8 mouse cellular contexts compared by ENCODE assay signal in the genomic region with DNA sequence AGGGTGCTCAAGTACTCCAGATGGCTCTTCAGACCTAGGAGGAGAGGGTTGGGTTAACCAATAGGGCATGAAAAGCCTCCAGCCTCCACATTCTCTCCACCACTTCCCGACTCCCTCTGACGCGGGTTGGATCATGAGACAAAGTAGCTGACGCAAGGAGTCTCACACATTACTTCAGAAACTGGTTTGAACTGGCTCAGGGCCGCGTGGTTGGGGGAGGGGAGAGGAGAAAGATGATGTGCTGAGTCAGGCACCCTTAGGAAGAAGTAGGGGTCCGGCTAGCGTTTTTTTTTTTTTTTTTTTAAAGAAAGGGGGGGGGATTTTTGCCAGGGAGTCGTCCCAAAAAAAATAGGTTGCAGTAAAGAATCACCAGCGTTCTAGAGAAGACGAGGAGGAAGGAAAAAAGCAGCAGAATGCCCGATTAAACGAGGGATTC. TPM values are rescaled to one million over a fixed set of nuclear protein-coding genes. Genes with fewer than 3 reads are reported as not detected.
DNase-seq lines count a peak whose midpoint lies in the region; ATAC-seq and TF ChIP-seq lines count a peak whose summit lies in the region.

No protein-coding gene starts in this region.

- H3K4me2 ChIP-seq in forebrain, postnatal 0 days (ENCODE audit: low read depth), result peak overlapping the region; percentile 74

- 4% methylated on average over 13 of the region's 13 CpGs for WGBS in cerebellum, adult 2 months
- WGBS in forebrain, postnatal 0 days, result under 1% methylated on average over 13 of the region's 13 CpGs

- H3K27ac ChIP-seq in cerebellum, adult 2 months (ENCODE audit: insufficient read depth, low read length), result no peak overlapping the region
- peak overlapping the region; percentile 97 for H3K27ac ChIP-seq in forebrain, postnatal 0 days (ENCODE audit: low read depth, low read length)

- ATAC-seq in forebrain, postnatal 0 days, result peak; percentile 88

- H3K9me3 ChIP-seq in forebrain, postnatal 0 days (ENCODE audit: low read length), result no peaks in the 10 kb centered on the region

- peak overlapping the region; percentile 88 for H3K9ac ChIP-seq in forebrain, postnatal 0 days

- TF ChIP-seq CTCF in cerebellum, adult 2 months (IDR thresholded peaks at IDR 0.05; ENCODE audit: borderline replicate concordance, insufficient read depth, low read depth, low read length), result no peak
- no peak for TF ChIP-seq CTCF in forebrain, postnatal 0 days (IDR thresholded peaks at IDR 0.05; ENCODE audit: low read depth)

- peak overlapping the region; percentile 74 for H3K4me3 ChIP-seq in cerebellum, adult 2 months (replicated peaks; ENCODE audit: insufficient read depth, low read depth, low read length)
- H3K4me3 ChIP-seq in forebrain, postnatal 0 days (ENCODE audit: low read depth, low read length), result peak overlapping the region; percentile 84

- peak; percentile 89 for DNase-seq in MN1 (ENCODE audit: low spot score)
- peak; percentile 40 to 46 for DNase-seq in cerebellum, adult 2 months
- peak; percentile 82 for DNase-seq in forebrain, postnatal 0 days
- DNase-seq in heart, postnatal 4 days, result peak; percentile 85
- DNase-seq in layer of hippocampus, postnatal 10 days (ENCODE audit: low spot score in 2 of 2), result peak; percentile 67 to 76
- peak; percentile 82 for DNase-seq in lung, postnatal 14 days
- peak; percentile 55 for DNase-seq in ovary, postnatal 14 days (ENCODE audit: low spot score)
- peak; percentile 72 for DNase-seq in thymus, postnatal 25 days

- H3K4me1 ChIP-seq in cerebellum, adult 2 months (ENCODE audit: control insufficient read depth, insufficient read depth, low read length), result peaks cover 12% of the 10 kb centered on the region; the same call in 1 of the 2 replicates
- peaks cover 13% of the 10 kb centered on the region for H3K4me1 ChIP-seq in forebrain, postnatal 0 days (ENCODE audit: insufficient read depth)

- no peaks in the 10 kb centered on the region for H3K27me3 ChIP-seq in cerebellum, adult 2 months (ENCODE audit: control insufficient read depth, insufficient read depth, low read length)
- H3K27me3 ChIP-seq in forebrain, postnatal 0 days (ENCODE audit: insufficient read depth, low read length), result no peaks in the 10 kb centered on the region

- no peak for TF ChIP-seq POLR2A in cerebellum, adult 2 months (IDR thresholded peaks at IDR 0.05; ENCODE audit: borderline replicate concordance, insufficient read depth, low read length)

- H3K36me3 ChIP-seq in forebrain, postnatal 0 days (ENCODE audit: insufficient read depth), result peaks cover 38% of the 10 kb centered on the region

RNA-seq across cellular contexts. Expression of a gene that starts 10.3 kb away (rescaled TPM):
- polyA plus RNA-seq in cerebellum, adult 2 months (2012; rRNA removed), result 214 and 221 TPM in 2 replicates
- total RNA-seq in forebrain, postnatal 0 days (2014; rRNA removed), result 107 and 116 TPM in 2 replicates
- 247 and 256 TPM in 2 replicates for polyA plus RNA-seq in forebrain, postnatal 0 days (2015; fragmentation: Nextera tagmentation; extraction: Ambion mirVana)
- total RNA-seq in heart, postnatal 4 days (2021), result 10 to 100 TPM; 62.4 to 66.3 TPM
- total RNA-seq in layer of hippocampus, postnatal 10 days (2021), result 100 to 1,000 TPM; 198 to 212 TPM

RNA-seq across cellular contexts. Expression of a gene that starts 22.7 kb away (rescaled TPM):
- polyA plus RNA-seq in cerebellum, adult 2 months (2012; rRNA removed), result 55.5 and 57.6 TPM in 2 replicates
- 74.1 and 85.9 TPM in 2 replicates for total RNA-seq in forebrain, postnatal 0 days (2014; rRNA removed)
- polyA plus RNA-seq in forebrain, postnatal 0 days (2015; fragmentation: Nextera tagmentation; extraction: Ambion mirVana), result 98.7 and 113 TPM in 2 replicates
- total RNA-seq in heart, postnatal 4 days (2021), result 10 to 100 TPM; 30.3 to 31.1 TPM
- total RNA-seq in layer of hippocampus, postnatal 10 days (2021), result 10 to 100 TPM; 52.6 to 53.3 TPM

RNA-seq across cellular contexts. Expression of a gene that starts 27.6 kb away (rescaled TPM):
- polyA plus RNA-seq in cerebellum, adult 2 months (2012; rRNA removed), result 0.33 and 0.65 TPM in 2 replicates
- not detected in 2 replicates for total RNA-seq in forebrain, postnatal 0 days (2014; rRNA removed)
- polyA plus RNA-seq in forebrain, postnatal 0 days (2015; fragmentation: Nextera tagmentation; extraction: Ambion mirVana), result 0.65 and 0.67 TPM in 2 replicates
- not detected for total RNA-seq in heart, postnatal 4 days (2021)
- 1 to 10 TPM; 1.4 to 1.8 TPM for total RNA-seq in layer of hippocampus, postnatal 10 days (2021)

RNA-seq across cellular contexts. Expression of a gene that starts 28.3 kb away (rescaled TPM):
- polyA plus RNA-seq in cerebellum, adult 2 months (2012; rRNA removed), result 116 and 119 TPM in 2 replicates
- 130 and 140 TPM in 2 replicates for total RNA-seq in forebrain, postnatal 0 days (2014; rRNA removed)
- polyA plus RNA-seq in forebrain, postnatal 0 days (2015; fragmentation: Nextera tagmentation; extraction: Ambion mirVana), result 86.4 and 97.6 TPM in 2 replicates
- total RNA-seq in heart, postnatal 4 days (2021), result 10 to 100 TPM; 43.4 to 48.5 TPM
- total RNA-seq in layer of hippocampus, postnatal 10 days (2021), result 10 to 100 TPM; 61.9 to 64.8 TPM

RNA-seq across cellular contexts. Expression of a gene that starts 44.0 kb away (rescaled TPM):
- 134 and 135 TPM in 2 replicates for polyA plus RNA-seq in cerebellum, adult 2 months (2012; rRNA removed)
- total RNA-seq in forebrain, postnatal 0 days (2014; rRNA removed), result 81.7 and 114 TPM in 2 replicates
- 97.1 and 97.9 TPM in 2 replicates for polyA plus RNA-seq in forebrain, postnatal 0 days (2015; fragmentation: Nextera tagmentation; extraction: Ambion mirVana)
- total RNA-seq in heart, postnatal 4 days (2021), result 10 to 100 TPM; 82.1 to 86.1 TPM
- 10 to 100 TPM; 72.7 to 79.7 TPM for total RNA-seq in layer of hippocampus, postnatal 10 days (2021)
